Mouse (Mus musculus) right cerebral cortex, postnatal 25 days (tissue): Measurements from ENCODE around the gene Gm3696.
"Not testable (repeated sequence)": the region's sequence is repeated elsewhere in the genome, so short reads cannot be mapped to it uniquely, and the experiment has no call there.

Source experiments
- DNase-seq: peaks from one replicate; pipeline ENCODE4 v3.0.0; 2022

Gene Gm3696

DNA sequence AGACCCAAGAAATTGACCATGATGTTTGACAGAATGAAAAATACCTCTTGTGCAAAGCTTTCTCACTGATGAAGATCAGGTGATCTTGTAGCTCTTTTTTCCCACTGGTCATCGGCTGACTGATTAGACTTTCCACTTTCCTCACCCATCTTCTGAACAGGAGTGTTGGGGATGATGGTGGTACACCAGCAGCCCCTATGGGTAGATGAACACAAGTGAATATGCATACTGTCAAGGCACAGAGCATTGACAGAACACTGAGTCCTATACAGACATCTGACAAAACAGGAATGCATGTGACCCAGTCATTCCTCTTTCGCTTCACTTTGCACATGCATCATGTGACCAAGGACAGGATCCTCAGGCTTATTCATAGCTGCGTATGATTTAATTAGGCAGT lies at the start of gene Gm3696:
Gene Gm3696, minus strand, starts transcription at position 101 of the 400 bp plus-strand sequence.
- not testable (repeated sequence) for DNase-seq

DNA sequence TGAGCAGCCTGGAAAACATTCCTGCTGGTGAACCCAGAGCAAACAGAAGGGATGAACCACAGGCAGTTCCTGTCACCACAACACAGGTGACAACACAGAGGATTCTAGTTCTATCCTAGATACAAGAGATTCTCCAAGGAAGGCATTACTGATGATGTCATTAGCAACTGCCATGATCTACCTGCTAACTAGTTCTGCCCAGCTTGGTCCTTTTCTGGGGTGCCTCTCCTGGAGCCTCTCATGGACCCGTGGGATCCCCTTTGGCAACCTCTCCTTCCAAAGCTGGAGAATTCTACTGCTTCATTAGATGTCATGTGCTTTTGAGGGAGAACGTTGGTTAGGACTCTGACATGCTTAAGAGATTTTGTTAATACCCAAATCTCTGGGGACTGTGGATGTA lies 24.9 kb upstream of the Gm3696 start, which contains the start of gene Gm6676:
Gene Gm6676, minus strand, starts transcription at position 101 of the 400 bp plus-strand sequence.
- not testable (repeated sequence) for DNase-seq

DNA sequence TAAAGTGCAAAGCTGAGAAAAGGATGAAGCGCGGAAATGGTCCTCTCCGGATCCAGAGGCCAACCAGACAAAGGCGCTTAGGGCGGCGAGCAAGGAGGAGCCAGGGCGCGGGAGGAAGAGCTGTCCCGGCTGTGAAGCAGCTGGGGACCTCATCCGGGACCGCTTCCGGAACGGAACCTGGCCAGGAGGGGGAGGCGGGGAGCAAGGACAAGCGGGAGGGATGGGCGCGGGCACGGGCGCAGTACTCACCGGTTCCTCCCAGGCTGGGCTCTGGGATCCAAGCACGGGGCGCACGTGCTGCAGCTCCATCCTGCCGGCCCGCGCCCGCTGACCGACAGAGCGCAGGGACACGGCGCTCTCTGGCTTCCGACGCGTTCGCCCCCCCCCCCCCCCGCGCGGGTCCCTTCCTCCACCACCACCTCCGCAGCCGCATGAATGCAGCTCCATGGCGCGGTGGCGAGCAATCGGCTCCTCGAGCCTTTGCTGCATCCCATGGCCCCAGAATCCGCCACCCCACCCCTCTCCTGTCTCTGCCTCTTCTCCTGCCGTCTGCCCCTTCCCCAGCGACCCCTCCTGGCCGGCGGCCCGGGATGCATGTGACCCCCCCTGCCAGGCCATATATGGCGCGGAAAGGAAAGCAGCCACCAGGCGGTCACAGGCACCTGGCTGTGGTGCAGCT lies 4.8 kb upstream of the Gm3696 start:
- DNase-seq, result peak; percentile 3

DNA sequence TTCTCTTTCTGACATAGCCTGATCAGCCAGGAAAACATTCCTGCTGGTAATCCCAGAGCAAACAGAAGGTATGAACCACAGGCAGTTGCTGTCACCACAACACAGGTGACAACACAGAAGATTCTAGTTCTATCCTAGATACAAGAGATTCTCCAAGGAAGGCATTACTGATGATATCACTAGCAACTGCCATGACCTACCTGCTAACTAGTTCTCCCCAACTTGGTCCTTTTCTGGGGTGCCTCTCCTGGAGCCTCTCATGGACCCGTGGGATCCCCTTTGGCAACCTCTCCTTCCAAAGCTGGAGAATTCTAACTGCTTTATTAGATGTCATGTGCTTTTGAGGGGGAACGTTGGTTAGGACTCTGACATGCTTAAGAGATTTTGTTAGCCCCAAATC lies 55.6 kb downstream of the Gm3696 start, which contains the start of gene Gm3685:
Gene Gm3685, minus strand, starts transcription at position 101 of the 400 bp plus-strand sequence.
- DNase-seq, result not testable (repeated sequence)
